Mouse (Mus musculus) ES-E14 (cell line): ENCODE results near the gene Metap1.

ENCODE experiments used
- CHD2 ChIP-seq: IDR thresholded peaks from 2 replicates; pipeline ENCODE4 v1.6.1; 2014; ENCODE audit warnings: mild to moderate bottlenecking, low read depth, low read length, inconsistent platforms
- HCFC1 ChIP-seq: IDR thresholded peaks from 2 replicates; pipeline ENCODE4 v1.6.1; 2012; ENCODE audit warnings: low read length, inconsistent platforms, borderline replicate concordance; ENCODE audit not compliant: insufficient read depth

GRCm38 (mm10) chr3:138424247-138424646, 65.1 kb downstream of the Metap1 start:
- no peak for TF ChIP-seq HCFC1
- TF ChIP-seq CHD2: no peak
